Mouse (Mus musculus) liver, embryonic 15.5 days (tissue): ENCODE measurements around the gene Nr2f1. TPM values are rescaled to one million over a fixed set of nuclear protein-coding genes. Genes with fewer than 3 reads are reported as not detected.

ENCODE experiments used
- ATAC-seq: fragments of 200-750 bp; cut with Nextera tagmentation; 2 replicates; pipeline ENCODE4 v1.8.0; 2017; ENCODE audit warnings: moderate number of reproducible peaks, mild to moderate bottlenecking, moderate library complexity; ENCODE audit not compliant: insufficient read depth
- H3K27ac ChIP-seq: fragments of 300-500 bp; sonication (generic); replicated peaks from 2 replicates; pipeline ENCODE4 v1.5.1; 2015; ENCODE audit warnings: mild to moderate bottlenecking, inconsistent platforms
- H3K27me3 ChIP-seq: fragments of 300-500 bp; sonication (generic); 2 replicates; pipeline ENCODE4 v1.6.1; 2015; ENCODE audit warnings: mild to moderate bottlenecking, inconsistent platforms
- H3K36me3 ChIP-seq: fragments of 300-500 bp; sonication (generic); replicated peaks from 2 replicates; pipeline ENCODE4 v1.6.1; 2015; ENCODE audit warnings: moderate library complexity, mild to moderate bottlenecking, inconsistent platforms
- H3K4me1 ChIP-seq: fragments of 300-500 bp; sonication (generic); replicated peaks from 2 replicates; pipeline ENCODE4 v1.6.1; 2015; ENCODE audit warnings: inconsistent platforms
- H3K4me2 ChIP-seq: fragments of 300-500 bp; sonication (generic); 2 replicates; pipeline ENCODE4 v1.6.1; 2015; ENCODE audit warnings: moderate library complexity, mild to moderate bottlenecking, inconsistent platforms
- H3K4me3 ChIP-seq: fragments of 300-500 bp; sonication (generic); replicated peaks from 2 replicates; pipeline ENCODE4 v1.5.1; 2015; ENCODE audit warnings: mild to moderate bottlenecking, inconsistent platforms
- H3K9ac ChIP-seq: fragments of 300-500 bp; sonication (generic); 2 replicates; pipeline ENCODE4 v1.6.1; 2015; ENCODE audit warnings: moderate library complexity, mild to moderate bottlenecking, inconsistent platforms
- H3K9me3 ChIP-seq: fragments of 300-500 bp; sonication (generic); replicated peaks from 2 replicates; pipeline ENCODE4 v1.6.1; 2016; ENCODE audit warnings: inconsistent platforms
- WGBS: fragments of 180-500 bp; shearing (Covaris S2); methylation state at CpG from one replicate; pipeline ENCODE4 v1.1.7; 2015; ENCODE audit warnings: mixed read lengths; ENCODE audit not compliant: insufficient replicate concordance; 5-methylcytosine and 5-hydroxymethylcytosine counted together
- polyA plus RNA-seq: library from polyadenylated mRNA; unstranded; fragments of >200 nt; fragmentation: Nextera tagmentation; extraction: Ambion mirVana; gene quantifications from 2 replicates; pipeline ENCODE4 v1.2.1, GENCODE M21; 2015

The Nr2f1 gene
- polyA plus RNA-seq, 1 experiment from 2014 or later, result 0.47 TPM

GRCm38 (mm10) chr13:78198391-78198870, 1.1 kb downstream of the Nr2f1 start:
- H3K27ac ChIP-seq, result no peak overlapping the region; the same call in 1 of the 2 replicates
- under 1% methylated on average over 51 of the region's 63 CpGs for WGBS
- ATAC-seq, result no peak
- peak overlapping the region; percentile 52 for H3K4me3 ChIP-seq
- peak overlapping the region; percentile 66 for H3K4me2 ChIP-seq
- H3K4me1 ChIP-seq, result 0 out of 2 replicates have a peak, but pooled peaks cover 4% of the 10 kb centered on the region
- H3K36me3 ChIP-seq, result no peaks in the 10 kb centered on the region
- H3K27me3 ChIP-seq, result peaks cover 99% of the 10 kb centered on the region
- no peak overlapping the region for H3K9ac ChIP-seq
- H3K9me3 ChIP-seq, result no peaks in the 10 kb centered on the region

- peak overlapping the region; percentile 66 for H3K4me2 ChIP-seq
- under 1% methylated on average over 32 of the region's 33 CpGs for WGBS
- H3K27me3 ChIP-seq, result peaks cover 99% of the 10 kb centered on the region
- no peak overlapping the region for H3K9ac ChIP-seq
- H3K36me3 ChIP-seq, result no peaks in the 10 kb centered on the region
- no peaks in the 10 kb centered on the region for H3K9me3 ChIP-seq
- ATAC-seq, result no peak
- 0 out of 2 replicates have a peak, but pooled peaks cover 4% of the 10 kb centered on the region for H3K4me1 ChIP-seq
- H3K27ac ChIP-seq, result no peak overlapping the region
- H3K4me3 ChIP-seq, result peak overlapping the region; percentile 52
These were observed 1.7 kb downstream of the Nr2f1 start for GRCm38 (mm10) chr13:78197819-78198390.

- H3K4me1 ChIP-seq, result 0 out of 2 replicates have a peak, but pooled peaks cover 4% of the 10 kb centered on the region
- H3K4me3 ChIP-seq, result peak overlapping the region; percentile 52
- H3K27me3 ChIP-seq, result peaks cover 98% of the 10 kb centered on the region
- no peak for ATAC-seq
- no peaks in the 10 kb centered on the region for H3K36me3 ChIP-seq
- H3K9ac ChIP-seq, result no peak overlapping the region
- H3K4me2 ChIP-seq, result peak overlapping the region; percentile 66
- H3K9me3 ChIP-seq, result no peaks in the 10 kb centered on the region
- under 1% methylated on average over 9 of the region's 9 CpGs for WGBS
- no peak overlapping the region for H3K27ac ChIP-seq
These were observed 2.2 kb downstream of the Nr2f1 start for GRCm38 (mm10) chr13:78197286-78197818.

- no peak for ATAC-seq
- no peaks in the 10 kb centered on the region for H3K36me3 ChIP-seq
- H3K4me1 ChIP-seq, result 0 out of 2 replicates have a peak, but pooled peaks cover 4% of the 10 kb centered on the region
- no peaks in the 10 kb centered on the region for H3K9me3 ChIP-seq
- no peak overlapping the region for H3K9ac ChIP-seq
- 12% methylated on average over 7 of the region's 7 CpGs for WGBS
- H3K4me2 ChIP-seq, result no peak overlapping the region
- no peak overlapping the region for H3K4me3 ChIP-seq
- H3K27me3 ChIP-seq, result peaks cover 97% of the 10 kb centered on the region
- H3K27ac ChIP-seq, result no peak overlapping the region
These were observed 3.2 kb downstream of the Nr2f1 start for GRCm38 (mm10) chr13:78196236-78196796.

GRCm38 (mm10) chr13:78195601-78196115, 3.9 kb downstream of the Nr2f1 start:
- H3K9ac ChIP-seq, result no peak overlapping the region
- H3K36me3 ChIP-seq, result no peaks in the 10 kb centered on the region
- H3K27me3 ChIP-seq, result peaks cover 97% of the 10 kb centered on the region
- 0 out of 2 replicates have a peak, but pooled peaks cover 4% of the 10 kb centered on the region for H3K4me1 ChIP-seq
- H3K4me3 ChIP-seq, result no peak overlapping the region
- no peaks in the 10 kb centered on the region for H3K9me3 ChIP-seq
- no peak for ATAC-seq
- 5% methylated on average over 13 of the region's 13 CpGs for WGBS
- no peak overlapping the region for H3K4me2 ChIP-seq
- H3K27ac ChIP-seq, result no peak overlapping the region

DNA sequence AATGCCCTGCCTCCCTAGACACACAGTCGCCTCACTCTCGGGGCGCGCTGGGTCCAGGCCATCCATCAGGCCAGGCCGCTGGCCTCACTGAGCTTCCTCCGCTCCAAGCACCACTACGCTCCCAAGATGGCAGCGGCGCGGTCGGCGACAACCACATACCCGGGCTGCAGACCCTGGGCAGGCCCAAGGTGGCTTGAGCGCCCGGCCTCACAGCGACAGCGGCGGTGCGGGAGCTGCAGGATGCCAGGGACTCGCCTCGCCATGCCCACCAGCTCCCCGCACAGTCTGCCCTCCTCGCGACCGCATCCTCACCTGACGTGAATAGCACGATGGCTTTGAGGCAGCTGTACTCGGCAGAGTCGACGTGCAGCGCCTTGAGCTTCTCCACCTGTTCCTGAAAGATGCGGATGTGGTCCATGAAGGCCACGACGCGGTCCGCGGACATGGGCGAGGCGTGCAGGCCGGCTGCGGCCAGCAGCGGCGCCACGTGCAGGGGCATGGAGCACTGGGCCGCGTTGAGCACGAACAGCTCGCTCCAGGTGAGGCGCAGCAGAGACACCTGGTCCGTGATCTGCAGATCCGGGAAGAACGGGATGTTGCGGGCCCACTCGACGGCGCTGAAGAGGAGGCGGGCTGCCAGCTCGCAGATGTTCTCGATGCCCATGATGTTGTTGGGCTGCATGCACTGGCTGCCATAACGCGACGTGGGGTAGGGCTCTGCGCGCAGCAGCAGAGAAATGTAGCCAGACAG, 4.5 kb downstream of the Nr2f1 start:
- 0 out of 2 replicates have a peak, but pooled peaks cover 4% of the 10 kb centered on the region for H3K4me1 ChIP-seq
- no peak for ATAC-seq
- H3K27ac ChIP-seq, result no peak overlapping the region
- H3K4me3 ChIP-seq, result 0 out of 2 replicates have a peak overlapping the region, but pooled peaks have one; percentile 8
- peak overlapping the region; percentile 18 for H3K4me2 ChIP-seq
- H3K9ac ChIP-seq, result no peak overlapping the region
- WGBS, result 5% methylated on average over 64 of the region's 64 CpGs
- H3K36me3 ChIP-seq, result no peaks in the 10 kb centered on the region
- peaks cover 97% of the 10 kb centered on the region for H3K27me3 ChIP-seq
- no peaks in the 10 kb centered on the region for H3K9me3 ChIP-seq

- Histone ChIP-seq H3K4me3 (no peak overlapping the region), H3K27me3 (peaks cover 97% of the 10 kb centered on the region), H3K36me3 (no peaks in the 10 kb centered on the region), H3K9me3 (no peaks in the 10 kb centered on the region), H3K9ac (no peak overlapping the region), H3K4me2 (no peak overlapping the region), H3K27ac (no peak overlapping the region), H3K4me1 (0 out of 2 replicates have a peak, but pooled peaks cover 4% of the 10 kb centered on the region)
- no peak for ATAC-seq
- WGBS, result 7% methylated on average over 26 of the region's 26 CpGs
These were observed 5.3 kb downstream of the Nr2f1 start for GRCm38 (mm10) chr13:78194135-78194849.

GRCm38 (mm10) chr13:78193211-78193610, 6.3 kb downstream of the Nr2f1 start:
- peaks cover 93% of the 10 kb centered on the region for H3K27me3 ChIP-seq
- H3K36me3 ChIP-seq, result no peaks in the 10 kb centered on the region
- no peak for ATAC-seq
- H3K9ac ChIP-seq, result no peak overlapping the region
- H3K4me3 ChIP-seq, result no peak overlapping the region
- H3K9me3 ChIP-seq, result no peaks in the 10 kb centered on the region
- 7% methylated on average over 4 of the region's 4 CpGs for WGBS
- H3K4me1 ChIP-seq, result 0 out of 2 replicates have a peak, but pooled peaks cover 1% of the 10 kb centered on the region
- no peak overlapping the region for H3K4me2 ChIP-seq
- H3K27ac ChIP-seq, result no peak overlapping the region

DNA sequence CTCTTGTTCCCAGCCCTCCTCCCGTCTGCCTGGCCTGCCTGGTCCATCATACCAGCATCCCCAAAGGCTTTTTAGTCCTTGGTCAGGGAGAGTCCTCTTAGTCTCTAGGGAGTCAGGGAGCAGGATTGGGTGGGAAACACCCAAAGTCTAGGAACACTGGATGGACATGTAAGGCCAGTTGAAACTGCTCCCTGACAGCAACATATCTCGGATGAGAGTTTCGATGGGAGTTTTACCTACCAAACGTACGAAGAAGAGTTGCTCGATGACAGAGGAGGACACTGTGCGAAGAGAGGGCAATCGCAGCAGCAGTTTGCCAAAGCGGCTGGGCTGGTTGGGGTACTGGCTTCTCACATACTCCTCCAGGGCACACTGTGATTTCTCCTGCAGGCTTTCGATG, 10.0 kb downstream of the Nr2f1 start:
- H3K4me3 ChIP-seq, result no peak overlapping the region
- H3K27ac ChIP-seq, result no peak overlapping the region
- 13% methylated on average over 10 of the region's 10 CpGs for WGBS
- H3K9ac ChIP-seq, result no peak overlapping the region
- no peaks in the 10 kb centered on the region for H3K36me3 ChIP-seq
- H3K4me1 ChIP-seq, result no peaks in the 10 kb centered on the region
- no peak for ATAC-seq
- no peaks in the 10 kb centered on the region for H3K9me3 ChIP-seq
- peaks cover 94% of the 10 kb centered on the region for H3K27me3 ChIP-seq
- H3K4me2 ChIP-seq, result no peak overlapping the region

- H3K9me3 ChIP-seq, result no peaks in the 10 kb centered on the region
- H3K4me1 ChIP-seq, result no peaks in the 10 kb centered on the region
- no peak overlapping the region for H3K9ac ChIP-seq
- H3K4me2 ChIP-seq, result no peak overlapping the region
- H3K27ac ChIP-seq, result no peak overlapping the region
- no peak for ATAC-seq
- no peaks in the 10 kb centered on the region for H3K36me3 ChIP-seq
- H3K27me3 ChIP-seq, result peaks cover 94% of the 10 kb centered on the region
- no peak overlapping the region for H3K4me3 ChIP-seq
- 15% methylated on average over 5 of the region's 5 CpGs for WGBS
These were observed 11.7 kb downstream of the Nr2f1 start for GRCm38 (mm10) chr13:78187833-78188232.
